Mouse (Mus musculus) neural tube, embryonic 11.5 days (tissue): Measurements from ENCODE around the gene E430018J23Rik. TPM values are rescaled to one million over a fixed set of nuclear protein-coding genes. Genes with fewer than 3 reads are reported as not detected.
"Not testable (repeated sequence)": the region's sequence is repeated elsewhere in the genome, so short reads cannot be mapped to it uniquely, and the experiment has no call there.

Experiments used
- ATAC-seq: fragments of 200-750 bp; cut with Nextera tagmentation; 2 replicates; pipeline ENCODE4 v1.8.0; 2017; ENCODE audit warnings: moderate number of reproducible peaks, mild to moderate bottlenecking, moderate TSS enrichment, moderate library complexity; ENCODE audit not compliant: insufficient read depth, low FRiP score, low TSS enrichment
- DNase-seq: peaks from one replicate; pipeline ENCODE4 v3.0.0-alpha.2; 2015; ENCODE audit warnings: low spot score
- H3K27ac ChIP-seq: fragments of 300-500 bp; sonication (generic); 2 replicates; pipeline ENCODE4 v1.5.1; 2014; ENCODE audit warnings: low read depth, mild to moderate bottlenecking, low read length
- H3K27me3 ChIP-seq: fragments of 300-500 bp; sonication (generic); 2 replicates; pipeline ENCODE4 v1.6.1; 2014; ENCODE audit warnings: mild to moderate bottlenecking, low read length, mixed read lengths; ENCODE audit not compliant: control insufficient read depth, insufficient read depth
- H3K36me3 ChIP-seq: fragments of 300-500 bp; sonication (generic); 2 replicates; pipeline ENCODE4 v1.6.1; 2014; ENCODE audit warnings: mild to moderate bottlenecking, low read length, moderate library complexity, mixed read lengths; ENCODE audit not compliant: control insufficient read depth, insufficient read depth
- H3K4me1 ChIP-seq: fragments of 300-500 bp; sonication (generic); 2 replicates; pipeline ENCODE4 v1.6.1; 2014; ENCODE audit warnings: low read length, mixed read lengths; ENCODE audit not compliant: control insufficient read depth, insufficient read depth
- H3K4me2 ChIP-seq: fragments of 300-500 bp; sonication (generic); 2 replicates; pipeline ENCODE4 v1.6.1; 2014; ENCODE audit warnings: low read depth, mild to moderate bottlenecking, moderate library complexity
- H3K4me3 ChIP-seq: fragments of 300-500 bp; sonication (generic); 2 replicates; pipeline ENCODE4 v1.5.1; 2014; ENCODE audit warnings: low read depth, low read length
- H3K9ac ChIP-seq: fragments of 300-500 bp; sonication (generic); 2 replicates; pipeline ENCODE4 v1.6.1; 2014; ENCODE audit warnings: mild to moderate bottlenecking, low read length
- H3K9me3 ChIP-seq: fragments of 300-500 bp; sonication (generic); 2 replicates; pipeline ENCODE4 v1.6.1; 2016; ENCODE audit warnings: low read length; ENCODE audit not compliant: control insufficient read depth
- WGBS: fragments of 180-500 bp; shearing (Covaris S2); extraction: QIAGEN DNeasy Blood & Tissue Kit; methylation state at CpG from one replicate; pipeline ENCODE4 v1.1.7; 2014; 5-methylcytosine and 5-hydroxymethylcytosine counted together
- polyA plus RNA-seq: library from polyadenylated mRNA; unstranded; fragments of >200 nt; fragmentation: Nextera tagmentation; extraction: Ambion mirVana; gene quantifications from 2 replicates; pipeline ENCODE4 v1.2.1, GENCODE M21; 2014

E430018J23Rik gene
- polyA plus RNA-seq, 1 experiment from 2014 or later: 7.1 TPM

GRCm38 (mm10) chr7:127411418-127411817 is 18.0 kb upstream of the E430018J23Rik start:
- H3K4me2 ChIP-seq: no peak overlapping the region
- 72% methylated on average over 2 of the region's 2 CpGs for WGBS
- H3K9ac ChIP-seq: no peak overlapping the region

GRCm38 (mm10) chr7:127406002-127406987 is 12.9 kb upstream of the E430018J23Rik start, which contains the start of gene Zfp764:
Gene Zfp764, minus strand, starts transcription at chr7:127406822.
- H3K4me1 ChIP-seq, H3K36me3 ChIP-seq, H3K9me3 ChIP-seq, H3K27me3 ChIP-seq: not testable (repeated sequence)
- H3K4me3 ChIP-seq: peak within 1 kb of the TSS; percentile 49
- DNase-seq: peak; percentile 86
- 7% methylated on average over 40 of the region's 40 CpGs for WGBS
- peak within 1 kb of the TSS; percentile 75 for H3K4me2 ChIP-seq
- H3K9ac ChIP-seq: peak within 1 kb of the TSS; percentile 79
- ATAC-seq: peak; percentile 65; the same call in 1 of the 2 replicates
- 0 out of 2 replicates have a peak within 1 kb of the TSS, but pooled peaks have one; percentile 27 for H3K27ac ChIP-seq

More at GRCm38 (mm10) chr7:127411418-127411817, 18.0 kb upstream of the E430018J23Rik start:
- Histone ChIP-seq H3K4me1 (no peaks in the 10 kb centered on the region), H3K27me3 (no peaks in the 10 kb centered on the region), H3K27ac (no peak overlapping the region), H3K4me3 (no peak overlapping the region), H3K9me3 (no peaks in the 10 kb centered on the region), H3K36me3 (no peaks in the 10 kb centered on the region)
- ATAC-seq (no peak), DNase-seq (no peak)

- H3K9me3 ChIP-seq, H3K4me1 ChIP-seq, ATAC-seq, H3K4me2 ChIP-seq, H3K27me3 ChIP-seq, H3K4me3 ChIP-seq, DNase-seq, H3K9ac ChIP-seq, H3K27ac ChIP-seq, H3K36me3 ChIP-seq: not testable (repeated sequence)
- WGBS: 96% methylated on average over 6 of the region's 6 CpGs
Measured at GRCm38 (mm10) chr7:127404101-127404500, 10.7 kb upstream of the E430018J23Rik start.

- Histone ChIP-seq H3K27ac (no peak overlapping the region), H3K9me3 (no peaks in the 10 kb centered on the region), H3K27me3 (no peaks in the 10 kb centered on the region), H3K4me1 (no peaks in the 10 kb centered on the region), H3K4me2 (no peak overlapping the region), H3K4me3 (no peak overlapping the region), H3K36me3 (no peaks in the 10 kb centered on the region), H3K9ac (no peak overlapping the region)
- 68% methylated on average over 2 of the region's 2 CpGs for WGBS
- DNase-seq (no peak), ATAC-seq (no peak)
Measured at GRCm38 (mm10) chr7:127402980-127403379, 9.6 kb upstream of the E430018J23Rik start.

- no peak for DNase-seq
- H3K27ac ChIP-seq: no peak overlapping the region
Measured at GRCm38 (mm10) chr7:127400355-127400754, 6.9 kb upstream of the E430018J23Rik start.

GRCm38 (mm10) chr7:127393944-127394333 is 510 bp upstream of the E430018J23Rik start:
- H3K4me2 ChIP-seq: peak overlapping the region; percentile 39
- H3K36me3 ChIP-seq: 0 out of 2 replicates have a peak, but pooled peaks cover 2% of the 10 kb centered on the region
- peak overlapping the region; percentile 30; the same call in 1 of the 2 replicates for H3K9ac ChIP-seq
- WGBS: 25% methylated on average over 7 of the region's 7 CpGs
- peaks cover 3% of the 10 kb centered on the region; the same call in 1 of the 2 replicates for H3K4me1 ChIP-seq
- no peak for DNase-seq
- H3K4me3 ChIP-seq: peak overlapping the region; percentile 61
- H3K27ac ChIP-seq: no peak overlapping the region
- peak; percentile 39; the same call in 1 of the 2 replicates for ATAC-seq
- no peaks in the 10 kb centered on the region for H3K27me3 ChIP-seq
- H3K9me3 ChIP-seq: no peaks in the 10 kb centered on the region

More at GRCm38 (mm10) chr7:127400355-127400754, 6.9 kb upstream of the E430018J23Rik start:
- Histone ChIP-seq H3K36me3 (no peaks in the 10 kb centered on the region), H3K9ac (no peak overlapping the region), H3K9me3 (no peaks in the 10 kb centered on the region), H3K4me2 (no peak overlapping the region), H3K4me1 (no peaks in the 10 kb centered on the region), H3K27me3 (no peaks in the 10 kb centered on the region), H3K4me3 (no peak overlapping the region)
- ATAC-seq: no peak
- WGBS: 65% methylated on average over 3 of the region's 3 CpGs

- peak overlapping the region; percentile 84; the same call in 1 of the 2 replicates for H3K9ac ChIP-seq
- H3K27ac ChIP-seq: no peak overlapping the region
- 92% methylated on average over 8 of the region's 8 CpGs for WGBS
- 0 out of 2 replicates have a peak, but pooled peaks cover 2% of the 10 kb centered on the region for H3K36me3 ChIP-seq
- DNase-seq: no peak
- no peak for ATAC-seq
- H3K4me2 ChIP-seq: peak overlapping the region; percentile 73
- no peaks in the 10 kb centered on the region for H3K27me3 ChIP-seq
- peaks cover 3% of the 10 kb centered on the region; the same call in 1 of the 2 replicates for H3K4me1 ChIP-seq
- peak overlapping the region; percentile 61; the same call in 1 of the 2 replicates for H3K4me3 ChIP-seq
- no peaks in the 10 kb centered on the region for H3K9me3 ChIP-seq
Measured at GRCm38 (mm10) chr7:127392251-127392824, 1.1 kb downstream of the E430018J23Rik start.

- Histone ChIP-seq H3K9me3 (no peaks in the 10 kb centered on the region), H3K36me3 (0 out of 2 replicates have a peak, but pooled peaks cover 2% of the 10 kb centered on the region), H3K4me3 (no peak overlapping the region), H3K4me1 (peaks cover 3% of the 10 kb centered on the region; the same call in 1 of the 2 replicates), H3K27ac (no peak overlapping the region), H3K4me2 (no peak overlapping the region), H3K27me3 (no peaks in the 10 kb centered on the region), H3K9ac (no peak overlapping the region)
- 95% methylated on average over 16 of the region's 16 CpGs for WGBS
- ATAC-seq: no peak
- no peak for DNase-seq
Measured at GRCm38 (mm10) chr7:127391538-127391937, 1.9 kb downstream of the E430018J23Rik start.
